Mouse (Mus musculus): Measurements from ENCODE around the gene Hspd1.
"Not testable (repeated sequence)": the region's sequence is repeated elsewhere in the genome, so short reads cannot be mapped to it uniquely, and the experiment has no call there.

Hspd1 gene

DNA sequence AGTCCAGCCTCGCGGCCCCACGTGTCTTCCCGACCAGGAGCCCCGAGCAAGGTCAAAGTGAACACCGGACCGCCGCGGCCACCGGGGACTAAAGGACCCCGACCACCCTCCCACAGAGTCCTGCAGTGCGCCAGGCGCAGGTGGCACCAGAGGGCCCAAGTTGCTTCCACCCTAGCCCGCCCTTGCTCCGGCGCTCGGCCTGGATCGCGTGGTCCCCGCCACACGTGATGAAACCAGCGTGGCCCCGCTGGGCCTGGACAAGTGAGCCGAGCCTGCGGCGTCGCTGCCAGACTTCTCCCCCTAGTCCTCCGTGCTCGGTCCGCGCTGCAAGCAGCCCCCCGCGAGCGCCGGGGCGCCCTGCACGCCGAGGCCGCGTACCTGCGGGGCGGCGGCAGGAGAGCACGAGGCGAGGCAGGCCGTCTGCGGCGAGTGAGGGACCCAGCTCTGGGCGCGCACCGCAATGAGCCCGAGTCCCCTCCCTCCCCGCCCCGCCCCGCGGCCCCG lies 590 bp downstream of the Hspd1 start:
- no peak for DNase-seq (ENCODE audit: low read depth)

DNA sequence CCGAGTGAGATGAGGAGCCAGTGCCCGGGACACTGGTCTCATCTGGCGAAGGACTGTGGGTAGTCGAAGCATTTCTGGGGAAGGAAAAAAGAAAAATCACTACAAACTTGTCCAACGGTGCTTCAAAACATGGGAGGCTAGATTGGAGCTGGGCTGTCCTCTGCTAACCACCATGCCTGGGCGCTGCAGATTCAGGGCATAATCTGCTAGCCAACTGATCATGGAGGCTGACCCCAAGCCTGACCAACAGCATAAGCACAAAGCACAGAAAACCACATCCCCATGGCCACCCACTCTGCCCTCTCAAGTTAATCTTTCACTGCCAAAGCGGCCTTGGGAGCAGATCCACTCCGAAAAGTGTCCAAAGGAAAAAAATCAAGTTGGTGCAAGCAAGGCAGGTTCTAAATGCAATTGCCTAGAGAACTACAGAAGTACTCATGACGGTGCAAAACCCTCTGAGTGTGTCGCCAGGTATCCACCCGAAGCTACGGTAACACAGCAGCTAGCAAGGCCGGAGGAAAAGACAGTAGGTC lies 1.1 kb downstream of the Hspd1 start:
- DNase-seq (ENCODE audit: low read depth): no peak

DNA sequence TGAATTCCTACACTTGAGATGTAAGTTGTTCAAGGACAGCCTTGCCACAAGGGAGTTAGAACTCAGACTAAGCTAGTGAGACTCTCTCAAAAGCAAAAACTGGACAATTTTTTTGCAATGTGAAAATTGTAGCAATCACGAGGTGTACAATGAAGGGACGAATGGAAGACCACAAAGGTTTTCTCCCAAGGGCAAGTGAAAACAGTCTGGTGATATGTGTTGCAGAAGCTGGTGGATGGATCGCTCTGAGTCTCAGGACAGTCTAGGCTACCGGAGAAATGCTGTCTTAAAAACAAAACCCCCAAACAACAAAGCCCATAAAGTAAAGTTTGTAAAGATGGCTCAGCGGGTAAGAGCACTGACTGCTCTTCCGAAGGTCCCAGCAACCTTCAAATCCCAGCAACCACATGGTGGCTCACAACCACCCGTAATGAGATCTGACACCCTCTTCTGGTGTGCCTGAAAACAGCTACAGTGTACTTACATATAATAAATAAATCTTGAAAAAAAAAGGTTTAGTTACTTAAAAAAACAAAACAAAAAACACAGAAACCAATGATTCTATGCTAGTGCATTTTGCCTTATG lies 2.2 kb downstream of the Hspd1 start:
- DNase-seq (ENCODE audit: low read depth): no peak

DNA sequence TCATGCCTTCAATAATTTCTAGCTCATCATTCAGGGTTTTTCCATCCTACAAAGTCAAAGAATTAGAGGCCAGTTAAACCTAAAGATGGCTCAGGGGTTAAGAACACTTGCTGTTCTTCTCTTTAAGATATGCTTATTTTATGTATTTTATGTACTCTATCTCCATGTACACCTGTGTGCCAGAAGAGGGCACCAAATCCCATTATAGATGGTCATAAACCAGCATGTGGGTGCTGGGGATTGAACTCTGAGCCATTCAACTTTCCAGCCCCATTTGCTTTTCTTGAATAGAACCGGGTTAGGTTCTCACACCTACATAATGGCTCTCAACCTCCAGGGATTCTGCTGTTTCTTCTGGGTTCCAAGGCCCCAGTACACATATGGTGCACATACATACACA lies 5.9 kb downstream of the Hspd1 start:
- DNase-seq (ENCODE audit: low read depth): no peak

DNA sequence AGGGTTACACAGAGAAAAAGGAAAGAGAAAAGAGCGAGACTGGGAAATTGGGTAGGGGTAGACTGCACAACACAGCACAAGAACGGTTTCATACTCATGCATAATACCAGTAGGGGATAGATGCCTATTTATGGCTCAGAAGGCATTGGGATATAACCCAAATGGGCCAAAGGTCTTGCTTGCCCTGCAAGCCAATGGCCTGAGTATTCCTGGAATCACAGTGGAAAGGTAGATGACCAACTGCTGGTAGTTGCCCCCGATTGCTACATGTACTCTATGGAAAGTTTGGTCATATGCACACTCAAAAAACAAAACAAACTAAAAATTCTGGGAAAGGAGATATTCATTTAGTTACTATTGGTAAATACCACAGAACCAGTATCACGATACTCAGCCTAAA lies 8.4 kb downstream of the Hspd1 start:
- no peak for DNase-seq (ENCODE audit: low read depth)

DNA sequence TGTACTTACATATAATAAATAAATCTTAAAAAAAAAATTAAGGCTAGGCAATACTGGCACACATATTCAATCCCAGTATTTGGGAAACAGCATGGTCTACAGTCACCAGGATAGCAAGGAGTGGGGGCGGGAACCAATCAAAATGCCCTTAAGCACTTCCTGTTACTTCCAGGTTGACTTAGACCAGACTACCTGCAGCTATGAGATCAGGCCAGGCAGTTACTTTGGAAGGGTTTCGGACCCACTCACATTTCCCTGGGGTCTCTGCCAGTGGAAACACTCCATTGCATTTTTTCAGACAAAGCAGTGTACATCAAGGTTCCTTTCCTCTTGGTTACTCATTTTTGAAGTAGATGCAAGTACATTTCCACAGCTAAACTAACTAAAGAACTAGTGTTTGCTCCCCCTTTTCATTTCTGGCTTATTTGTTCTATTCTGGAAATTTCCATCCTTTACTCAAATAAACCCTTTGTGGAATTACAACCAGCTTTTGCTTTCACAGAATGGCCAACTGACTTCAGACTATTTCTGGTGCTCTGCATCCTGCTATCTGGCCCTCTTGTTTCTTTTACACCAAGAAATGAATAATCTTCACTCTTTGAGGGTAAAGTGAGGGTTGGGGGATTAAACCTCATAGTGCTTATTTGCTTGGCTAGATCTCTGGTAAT lies 11.1 kb downstream of the Hspd1 start:
- no peak for DNase-seq (ENCODE audit: low read depth)

DNA sequence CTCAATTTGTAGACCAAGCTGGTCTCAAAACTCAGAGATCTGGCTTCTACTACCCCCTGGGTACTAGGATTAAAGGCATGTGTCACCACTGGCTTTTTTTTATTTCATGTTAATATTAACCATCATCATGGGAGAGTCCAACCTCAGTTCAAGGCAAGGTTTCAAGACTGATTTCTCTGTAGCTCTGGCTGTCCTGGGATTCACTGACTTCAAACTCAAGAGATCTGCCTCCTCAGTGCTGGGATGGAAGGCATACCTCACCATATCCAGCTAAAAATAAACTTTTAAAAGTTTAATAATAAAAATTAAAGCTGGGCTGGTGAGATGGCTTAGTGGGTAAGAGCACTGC lies 11.7 kb downstream of the Hspd1 start:
- no peak for DNase-seq (ENCODE audit: low read depth)

DNA sequence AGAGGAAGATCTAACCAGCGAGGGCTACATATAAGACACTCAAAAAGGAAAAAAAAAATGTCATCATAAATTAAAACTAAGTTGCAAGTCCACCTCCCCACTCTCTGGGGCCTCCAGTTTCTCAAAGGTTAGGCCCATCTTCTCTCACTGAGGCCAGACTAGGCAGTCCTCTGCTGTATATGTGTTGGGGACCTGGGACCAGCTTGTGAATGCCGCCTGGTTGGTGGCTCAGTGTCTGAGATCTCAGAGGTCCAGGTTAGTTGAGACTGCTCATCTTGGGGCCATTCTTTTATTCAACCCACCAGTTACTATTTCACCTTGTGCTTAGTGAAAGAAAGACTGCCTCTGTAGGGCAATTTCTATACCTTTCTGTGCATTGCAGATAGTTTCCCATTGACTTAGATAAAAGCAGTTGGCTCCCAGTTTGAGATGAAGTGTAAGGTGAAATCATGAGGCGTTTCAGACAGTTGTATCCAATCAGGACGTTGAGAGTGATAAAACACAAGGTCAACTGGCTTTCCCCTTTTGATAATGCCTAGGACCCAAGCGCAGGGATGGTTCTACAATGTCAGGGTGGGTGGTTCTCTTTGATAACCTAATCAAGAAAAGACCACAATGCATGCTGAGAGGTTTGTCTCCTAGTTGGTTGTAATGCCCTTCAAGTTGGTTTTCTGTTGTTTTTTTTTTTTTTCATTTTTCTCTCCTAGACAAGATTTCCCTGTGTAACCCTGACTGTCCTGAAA lies 12.2 kb downstream of the Hspd1 start:
- DNase-seq (ENCODE audit: low read depth): peak; percentile 84

DNA sequence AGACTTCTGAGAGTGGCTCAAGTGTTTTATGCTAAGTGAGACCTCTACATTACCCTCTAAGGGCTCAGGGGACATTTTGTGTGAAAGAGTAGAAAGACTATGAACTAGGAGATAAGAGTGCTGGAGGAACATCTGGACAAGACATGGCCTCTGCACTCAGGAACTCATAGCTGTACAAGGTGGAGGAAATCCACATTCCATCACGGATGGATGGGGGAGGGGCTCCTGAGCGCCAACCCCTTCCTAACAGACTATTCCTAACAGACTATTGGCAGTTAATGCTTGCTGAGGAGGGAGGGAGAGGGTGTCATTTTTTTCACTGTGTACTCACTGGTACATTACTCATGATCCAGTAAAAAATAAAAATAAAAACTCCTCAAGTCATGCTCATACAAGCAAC lies 13.3 kb downstream of the Hspd1 start:
- no peak for DNase-seq (ENCODE audit: low read depth)

DNA sequence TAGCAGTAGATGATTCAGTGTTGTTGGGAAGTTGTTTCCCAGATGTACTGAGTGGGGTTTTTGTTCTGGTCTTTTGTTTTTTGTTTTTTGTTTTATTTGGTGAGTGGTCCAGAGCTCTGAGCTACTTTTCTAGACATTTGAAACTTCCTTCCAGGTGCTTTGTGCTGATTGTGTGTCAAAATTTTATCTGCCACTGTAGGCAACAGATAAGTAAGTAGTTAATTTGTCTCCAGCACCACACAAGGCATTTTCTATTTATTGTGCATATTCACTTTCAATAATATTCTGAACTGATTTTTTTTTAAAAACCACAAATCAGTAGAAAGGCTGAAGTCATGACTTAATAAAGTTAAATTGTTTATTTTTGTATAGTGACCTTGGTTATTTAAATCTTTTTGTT lies 15.7 kb downstream of the Hspd1 start:
- not testable (repeated sequence) for DNase-seq (ENCODE audit: low read depth)

DNA sequence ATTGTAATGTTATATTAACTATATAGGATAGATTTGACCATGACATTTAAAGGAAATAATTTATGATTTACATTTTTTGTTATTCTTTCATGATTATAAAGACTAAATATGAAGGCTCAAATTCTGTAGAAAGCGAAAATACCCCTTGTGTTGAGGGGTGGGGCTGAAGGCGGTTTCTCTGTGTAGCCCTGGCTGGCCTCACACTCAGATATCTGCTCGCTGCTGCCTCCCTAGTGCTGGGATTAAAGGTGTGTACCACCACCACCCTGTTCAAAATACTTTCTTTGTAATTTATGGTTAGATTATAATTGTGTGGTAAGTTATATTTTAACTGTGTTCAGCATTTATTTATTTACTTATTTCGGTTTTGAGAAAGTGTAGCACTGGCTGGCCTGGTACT lies 26.3 kb downstream of the Hspd1 start:
- no peak for DNase-seq (ENCODE audit: low read depth)

DNA sequence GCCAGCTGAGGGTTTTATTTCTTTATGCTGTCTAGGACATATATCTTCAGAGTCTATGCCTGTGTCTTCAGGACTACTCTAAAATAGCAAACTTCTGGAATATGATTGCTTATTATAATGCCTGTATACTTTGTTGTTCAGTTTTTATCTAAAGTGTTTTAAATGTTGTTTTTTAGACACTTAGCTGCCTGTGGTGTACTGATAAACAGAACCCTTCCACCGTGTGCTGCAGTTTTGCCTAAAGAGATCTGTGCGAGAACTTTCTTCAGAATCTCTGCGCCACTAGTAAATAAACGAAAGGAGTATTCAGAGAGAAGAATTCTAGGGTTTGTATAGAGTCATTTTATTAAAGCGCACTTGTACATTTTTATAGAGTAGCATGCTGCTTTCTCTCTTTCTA lies 26.9 kb downstream of the Hspd1 start:
- DNase-seq (ENCODE audit: low read depth): no peak

DNA sequence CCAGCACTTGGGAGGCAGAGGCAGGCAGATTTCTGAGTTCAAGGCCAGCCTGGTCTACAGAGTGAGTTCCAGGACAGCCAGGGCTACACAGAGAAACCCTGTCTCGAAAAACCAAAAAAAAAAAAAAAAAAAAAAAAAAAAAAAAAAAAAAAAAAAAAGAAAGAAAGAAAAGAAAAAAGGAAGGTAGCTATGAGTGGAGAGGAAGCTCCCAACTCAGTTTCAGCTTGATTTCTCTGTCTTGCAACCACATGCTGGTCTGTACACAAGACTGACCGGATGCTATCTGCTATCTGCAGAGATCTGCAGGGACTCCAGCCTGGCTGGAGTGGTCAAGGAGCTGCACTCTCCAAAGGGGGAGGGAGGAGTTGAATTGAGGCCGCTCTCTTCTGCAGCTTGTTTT lies 29.7 kb downstream of the Hspd1 start:
- not testable (repeated sequence) for DNase-seq (ENCODE audit: low read depth)

DNA sequence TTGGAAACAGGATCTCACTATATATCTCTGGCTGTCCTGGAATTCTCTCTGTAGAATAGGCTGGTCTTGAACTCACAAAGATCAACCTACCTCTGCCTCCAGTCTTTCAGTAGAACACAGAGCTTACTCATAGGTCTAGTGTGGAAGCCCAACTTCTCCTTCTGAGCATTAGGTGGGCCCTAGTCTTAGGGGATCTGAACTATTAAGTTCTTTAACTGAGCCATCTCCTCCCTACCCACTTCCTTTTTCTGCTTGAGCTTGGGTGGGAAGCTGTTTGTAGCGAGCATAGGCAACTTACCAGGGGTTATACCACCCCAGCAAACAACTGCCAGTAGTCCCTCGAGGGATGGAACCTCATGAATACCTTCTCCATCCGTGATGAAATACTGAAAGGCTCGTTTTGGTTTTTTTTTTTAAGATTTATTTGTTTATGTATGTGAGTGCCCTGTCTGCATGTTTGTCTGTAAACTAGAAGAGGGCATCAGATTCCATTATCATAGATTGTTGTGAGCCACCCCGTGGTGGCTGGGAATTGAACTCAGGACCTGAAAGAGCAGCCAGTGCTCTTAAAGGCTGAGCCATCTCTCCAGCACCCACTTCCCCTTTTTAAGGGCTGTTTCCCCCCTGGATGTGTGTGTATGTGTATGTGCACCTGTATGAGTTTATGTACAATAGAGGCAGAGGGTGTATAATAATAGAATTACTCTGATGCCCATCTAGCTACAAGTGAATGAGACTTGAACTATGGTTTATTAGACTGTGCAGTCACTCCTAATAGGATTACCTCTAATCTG lies 32.5 kb downstream of the Hspd1 start:
- DNase-seq (ENCODE audit: low read depth): no peak

DNA sequence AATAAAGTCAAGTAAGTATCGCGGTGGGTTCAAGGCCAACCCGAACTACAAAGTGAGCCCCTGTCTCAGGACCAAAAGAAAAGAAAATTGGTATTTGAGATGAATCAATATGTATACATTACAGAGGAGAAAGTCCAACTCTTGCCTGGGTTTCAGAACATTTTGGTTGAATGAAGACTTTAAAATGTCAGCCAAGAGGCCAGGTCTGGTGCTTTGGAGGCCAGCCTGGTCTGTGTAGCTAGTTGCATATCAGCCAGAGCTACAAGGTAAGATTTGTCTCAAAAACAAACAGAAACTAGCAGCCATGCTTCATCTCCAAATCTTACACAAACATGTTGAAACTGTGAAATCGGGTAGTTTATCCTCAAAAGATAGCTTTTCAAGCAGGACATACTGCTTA lies 34.4 kb downstream of the Hspd1 start:
- DNase-seq (ENCODE audit: low read depth): no peak

DNA sequence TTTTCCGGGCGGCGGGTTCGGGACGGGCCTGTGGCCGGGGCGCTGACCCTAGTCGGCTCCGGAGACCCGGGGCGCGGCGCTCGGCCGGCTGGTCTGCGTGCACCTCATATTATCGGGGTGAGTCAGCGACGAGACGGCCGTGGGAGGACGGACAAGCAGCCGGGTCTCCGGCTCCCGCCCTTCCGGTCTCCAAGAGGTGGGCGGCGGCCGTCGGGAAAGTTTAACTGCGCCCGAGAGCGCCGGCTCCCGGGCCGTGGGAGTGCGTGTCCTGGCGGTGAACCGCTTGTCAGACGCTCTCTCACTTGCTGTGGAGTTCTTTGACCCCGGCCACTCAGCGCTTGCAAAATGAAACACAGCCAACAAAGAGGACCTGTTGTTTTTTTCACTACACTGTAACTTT lies 35.0 kb downstream of the Hspd1 start:
- no peak for DNase-seq (ENCODE audit: low read depth)

DNA sequence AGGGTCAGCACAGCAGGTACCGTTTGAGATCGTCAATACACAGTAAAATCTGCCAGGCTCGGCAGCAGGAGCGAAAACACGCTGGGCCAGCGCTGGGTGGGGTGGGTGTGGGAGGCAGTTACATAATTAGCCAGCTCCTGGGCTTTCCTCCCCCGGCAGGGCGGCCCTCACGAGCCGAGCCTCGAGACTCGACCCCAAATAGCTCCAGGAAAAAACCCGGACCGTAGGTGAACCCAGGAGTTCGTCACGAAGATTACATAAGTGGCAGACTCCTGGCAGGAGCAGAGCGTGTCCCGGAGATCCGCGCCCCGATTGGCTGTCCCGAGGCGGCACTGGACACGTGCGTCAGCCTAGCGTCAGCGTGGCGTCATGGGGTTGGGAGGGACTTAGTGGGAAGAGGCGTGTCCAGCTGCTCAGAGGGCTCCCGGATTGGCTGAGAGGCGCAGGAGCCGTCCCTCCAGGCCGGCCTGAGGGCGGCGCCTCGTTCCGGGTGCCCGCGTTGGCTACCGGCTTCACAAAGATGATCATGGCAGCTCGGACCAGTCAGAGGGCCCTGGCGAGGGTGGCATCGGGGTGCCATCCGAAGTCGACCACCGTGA lies 35.6 kb downstream of the Hspd1 start, which contains the start of gene Coq10b:
TSS of gene Coq10b (plus strand) at position 416 of the 599 bp plus-strand sequence.
- peak; percentile 96 for DNase-seq (ENCODE audit: low read depth)

DNA sequence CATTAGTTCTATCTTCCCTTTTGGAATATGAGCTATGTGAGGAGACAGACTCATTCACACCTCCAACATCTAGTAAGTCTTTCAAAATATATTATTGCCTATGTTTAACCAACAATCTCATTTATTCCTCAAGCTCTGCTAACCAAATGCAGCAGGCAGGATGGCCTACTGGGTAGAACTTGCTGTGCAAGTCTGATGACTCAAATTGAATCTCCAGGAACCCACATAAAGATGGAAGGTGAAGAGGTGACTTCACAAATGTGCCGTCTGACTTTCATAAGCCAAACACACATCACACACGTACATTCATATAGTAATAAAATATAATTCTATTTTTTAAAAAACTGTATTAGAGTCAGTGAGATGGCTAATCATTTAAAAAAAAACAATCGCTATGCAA lies 36.4 kb downstream of the Hspd1 start:
- DNase-seq (ENCODE audit: low read depth): no peak

DNA sequence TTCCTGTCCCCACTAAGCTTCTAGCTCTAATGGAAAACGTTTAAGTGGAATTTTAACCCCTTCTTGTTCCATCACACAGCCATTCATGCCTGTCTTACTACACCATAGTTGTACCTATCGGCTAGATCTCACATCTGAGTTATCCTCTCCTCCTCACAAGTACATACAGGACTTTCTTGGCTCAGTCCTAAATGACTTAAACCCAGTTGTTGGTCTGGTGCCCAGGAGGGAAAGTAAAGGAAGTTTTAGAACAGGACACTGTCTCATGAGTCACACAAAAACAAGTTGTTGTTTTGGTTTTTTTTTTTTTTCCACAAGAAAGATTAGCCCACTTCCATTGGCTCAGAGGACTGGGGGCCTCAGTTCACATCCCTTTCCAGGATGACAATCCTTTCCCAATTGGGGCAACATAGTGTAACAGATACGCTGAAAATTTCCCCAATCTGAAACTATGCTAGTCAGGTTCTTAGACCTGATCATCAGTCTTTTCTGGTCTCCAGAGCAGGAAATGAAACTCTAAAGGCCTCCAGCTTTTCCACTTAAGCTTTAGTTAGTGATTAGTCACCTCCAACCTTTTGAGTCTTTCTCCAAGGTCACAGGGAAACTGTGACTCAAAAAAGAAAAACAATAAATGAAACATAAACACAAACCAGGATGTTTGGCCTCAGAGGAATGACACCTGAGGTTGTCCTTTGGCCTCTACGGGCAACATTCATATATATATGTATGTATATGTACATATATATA lies 39.0 kb downstream of the Hspd1 start:
- no peak for DNase-seq (ENCODE audit: low read depth)

DNA sequence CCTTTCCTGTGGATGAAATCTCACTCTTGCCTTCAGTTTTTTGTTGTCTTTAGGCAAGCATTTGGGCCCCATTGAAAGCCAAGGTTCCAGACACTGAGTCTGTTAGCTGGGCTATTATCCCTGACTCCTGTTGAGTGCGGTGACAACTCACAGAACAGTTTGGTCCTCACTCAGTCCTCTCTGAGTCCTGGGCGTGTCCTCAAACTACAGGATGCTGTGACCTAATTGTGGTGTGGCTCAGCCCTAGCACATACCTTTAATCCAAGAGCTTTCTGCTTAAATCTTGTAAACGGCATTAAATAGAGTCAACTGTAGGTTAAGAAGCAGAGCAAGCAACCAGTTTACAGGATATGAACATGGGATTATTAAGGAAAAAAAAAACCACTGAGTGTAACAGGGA lies 44.9 kb downstream of the Hspd1 start:
- no peak for DNase-seq (ENCODE audit: low read depth)

DNA sequence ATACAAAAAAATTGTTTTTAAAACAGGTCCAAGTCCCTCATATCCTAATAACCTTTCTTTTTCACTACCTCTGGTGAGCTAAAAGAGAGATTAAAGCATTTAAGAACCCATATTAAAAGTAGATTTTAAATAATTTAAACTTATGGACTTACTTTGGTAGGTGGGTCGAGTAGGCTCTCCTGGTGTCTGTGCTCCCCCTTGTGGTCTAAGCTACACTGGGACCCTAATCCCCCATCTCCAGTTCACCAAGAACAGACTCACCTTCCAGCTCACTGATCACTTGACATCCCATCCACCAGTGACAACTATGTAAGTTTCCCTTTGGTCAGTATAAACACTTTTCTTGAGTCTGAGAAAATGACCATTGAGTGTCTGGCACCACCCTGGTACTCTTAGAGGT lies 45.8 kb downstream of the Hspd1 start:
- DNase-seq (ENCODE audit: low read depth): no peak
